Mouse (Mus musculus) gastrocnemius, postnatal 4 days (tissue): Measurements from ENCODE around the gene Dgcr2. TPM values are rescaled to one million over a fixed set of nuclear protein-coding genes. Genes with fewer than 3 reads are reported as not detected.
A peak's percentile ranks its signal among the peaks of the same experiment; 100 is the strongest.

ENCODE experiments used
- DNase-seq, 2 experiments: peaks; one replicate each; pipeline ENCODE4 v3.0.0; 2021 to 2022; ENCODE audit warnings: low spot score in 2 of 2, mixed read lengths in 2 of 2
- total RNA-seq, 2 experiments: library from RNA; stranded (reverse); gene quantifications; 2 replicates each; pipeline ENCODE4 v1.2.3; 2021

Dgcr2 gene
- total RNA-seq, 2 experiments from 2014 or later, result 52.3 to 54.2 TPM

- DNase-seq, result no peak
Observed at GRCm38 (mm10) chr16:17914307-17915249, 16.2 kb upstream of the Dgcr2 start, which contains the start of gene Gsc2. Gene Gsc2, minus strand, starts transcription at chr16:17915059.

GRCm38 (mm10) chr16:17911052-17911595 lies 12.8 kb upstream of the Dgcr2 start, which contains the start of gene Ess2:
Gene Ess2, minus strand, starts transcription at chr16:17911348.
- DNase-seq, result peak; percentile 62 to 86

- DNase-seq, result peak in 1 of 2 experiments; percentile 13
Observed at GRCm38 (mm10) chr16:17896091-17896490, 2.3 kb downstream of the Dgcr2 start.

- DNase-seq, result peak in 1 of 2 experiments; percentile 14
Observed at GRCm38 (mm10) chr16:17893923-17894322, 4.4 kb downstream of the Dgcr2 start, which contains the start of gene Tssk1. Gene Tssk1, plus strand, starts transcription at chr16:17894223.

GRCm38 (mm10) chr16:17892606-17893005 lies 5.8 kb downstream of the Dgcr2 start:
- peak in 1 of 2 experiments; percentile 14 for DNase-seq

- DNase-seq, result peak; percentile 97 to 99
Observed at GRCm38 (mm10) chr16:17891567-17891959, 6.8 kb downstream of the Dgcr2 start, which contains the start of gene Gm20518. Gene Gm20518, minus strand, starts transcription at chr16:17891671.

- peak; percentile 38 to 76 for DNase-seq
Observed at GRCm38 (mm10) chr16:17890917-17891566, 7.3 kb downstream of the Dgcr2 start.

- peak in 1 of 2 experiments; percentile 6 for DNase-seq
Observed at GRCm38 (mm10) chr16:17890342-17890727, 8.0 kb downstream of the Dgcr2 start.

GRCm38 (mm10) chr16:17889689-17890341 lies 8.5 kb downstream of the Dgcr2 start:
- DNase-seq, result peak in 1 of 2 experiments; percentile 7

GRCm38 (mm10) chr16:17884116-17884515 lies 14.2 kb downstream of the Dgcr2 start:
- DNase-seq, result peak in 1 of 2 experiments; percentile 6

GRCm38 (mm10) chr16:17882196-17882595 lies 16.2 kb downstream of the Dgcr2 start:
- DNase-seq, result peak in 1 of 2 experiments; percentile 5

- DNase-seq, result no peak
Observed at GRCm38 (mm10) chr16:17879571-17879970, 18.8 kb downstream of the Dgcr2 start.

- DNase-seq, result no peak
Observed at GRCm38 (mm10) chr16:17876096-17876495, 22.3 kb downstream of the Dgcr2 start.

- no peak for DNase-seq
Observed at GRCm38 (mm10) chr16:17875174-17875573, 23.2 kb downstream of the Dgcr2 start.

- DNase-seq, result no peak
Observed at GRCm38 (mm10) chr16:17872995-17873394, 25.4 kb downstream of the Dgcr2 start.

- no peak for DNase-seq
Observed at GRCm38 (mm10) chr16:17871248-17871647, 27.1 kb downstream of the Dgcr2 start.

- no peak for DNase-seq
Observed at GRCm38 (mm10) chr16:17865770-17866169, 32.6 kb downstream of the Dgcr2 start.

- DNase-seq, result no peak
Observed at GRCm38 (mm10) chr16:17865293-17865692, 33.1 kb downstream of the Dgcr2 start.

GRCm38 (mm10) chr16:17858592-17858991 lies 39.8 kb downstream of the Dgcr2 start:
- no peak for DNase-seq

- no peak for DNase-seq
Observed at GRCm38 (mm10) chr16:17857157-17857556, 41.2 kb downstream of the Dgcr2 start.

GRCm38 (mm10) chr16:17853263-17853662 lies 45.1 kb downstream of the Dgcr2 start:
- no peak for DNase-seq
